Mouse (Mus musculus) heart, embryonic 15.5 days (tissue): Measurements from ENCODE around the gene Nat8f3. TPM values are rescaled to one million over a fixed set of nuclear protein-coding genes. Genes with fewer than 3 reads are reported as not detected.
"Not testable (repeated sequence)": the region's sequence is repeated elsewhere in the genome, so short reads cannot be mapped to it uniquely, and the experiment has no call there.

Source experiments
- ATAC-seq: fragments of 200-750 bp; cut with Nextera tagmentation; replicated peaks from 2 replicates; pipeline ENCODE4 v1.8.0; 2017; ENCODE audit warnings: low read depth, moderate TSS enrichment; ENCODE audit not compliant: insufficient number of reproducible peaks, insufficient read depth, low FRiP score
- H3K27ac ChIP-seq: fragments of 300-500 bp; sonication (generic); 2 replicates; pipeline ENCODE4 v1.5.1; 2015; ENCODE audit warnings: mild to moderate bottlenecking, inconsistent platforms
- H3K27me3 ChIP-seq: fragments of 300-500 bp; sonication (generic); 2 replicates; pipeline ENCODE4 v1.6.1; 2015; ENCODE audit warnings: inconsistent platforms
- H3K36me3 ChIP-seq: fragments of 300-500 bp; sonication (generic); 2 replicates; pipeline ENCODE4 v1.6.1; 2015; ENCODE audit warnings: mild to moderate bottlenecking, inconsistent platforms
- H3K4me1 ChIP-seq: fragments of 300-500 bp; sonication (generic); replicated peaks from 2 replicates; pipeline ENCODE4 v1.6.1; 2015; ENCODE audit warnings: inconsistent platforms
- H3K4me2 ChIP-seq: fragments of 300-500 bp; sonication (generic); 2 replicates; pipeline ENCODE4 v1.6.1; 2015; ENCODE audit warnings: inconsistent platforms, mild to moderate bottlenecking, moderate library complexity
- H3K4me3 ChIP-seq: fragments of 300-500 bp; sonication (generic); 2 replicates; pipeline ENCODE4 v1.5.1; 2015; ENCODE audit warnings: mild to moderate bottlenecking, inconsistent platforms
- H3K9ac ChIP-seq: fragments of 300-500 bp; sonication (generic); 2 replicates; pipeline ENCODE4 v1.6.1; 2015; ENCODE audit warnings: mild to moderate bottlenecking, inconsistent platforms
- H3K9me3 ChIP-seq: fragments of 300-500 bp; sonication (generic); replicated peaks from 2 replicates; pipeline ENCODE4 v1.6.1; 2016; ENCODE audit warnings: inconsistent platforms
- WGBS: fragments of 180-500 bp; shearing (Covaris S2); methylation state at CpG from one replicate; pipeline ENCODE4 v1.1.7; 2015; ENCODE audit warnings: mixed read lengths; 5-methylcytosine and 5-hydroxymethylcytosine counted together
- microRNA-seq: library from miRNA; unstranded; fragments of <30 nt; microRNA quantifications from one replicate; pipeline ENCODE4, GENCODE M21; 2016
- polyA plus RNA-seq: library from polyadenylated mRNA; unstranded; fragments of >200 nt; fragmentation: Nextera tagmentation; extraction: Ambion mirVana; gene quantifications from 2 replicates; pipeline ENCODE4 v1.2.1, GENCODE M21; 2015

Nat8f3 gene
- polyA plus RNA-seq, 1 experiment from 2014 or later, result not detected

- H3K36me3 ChIP-seq, ATAC-seq, H3K9me3 ChIP-seq, H3K9ac ChIP-seq, H3K27ac ChIP-seq, H3K27me3 ChIP-seq, H3K4me2 ChIP-seq, H3K4me1 ChIP-seq, H3K4me3 ChIP-seq: not testable (repeated sequence)
- WGBS, result 81% methylated on average over 5 of the region's 5 CpGs
These were observed 56.3 kb downstream of the Nat8f3 start for GRCm38 (mm10) chr6:85709206-85709605.

- not testable (repeated sequence) for H3K9ac ChIP-seq, H3K4me2 ChIP-seq, H3K27me3 ChIP-seq, H3K4me1 ChIP-seq, ATAC-seq, H3K36me3 ChIP-seq, H3K9me3 ChIP-seq, H3K4me3 ChIP-seq, H3K27ac ChIP-seq
- WGBS, result 70% methylated on average over 2 of the region's 4 CpGs
These were observed 63.6 kb downstream of the Nat8f3 start for GRCm38 (mm10) chr6:85701943-85702342.

Small RNA genes lying within 50 kb of the gene (microRNA-seq; reads per million reads assigned to microRNA genes)
- not detected for gene Gm27317
- gene Mir6375, result not detected

Other genes starting within 250 kb of the Nat8f3 start
- gene Alms1, start 178.2 kb downstream of the Nat8f3 start, polyA plus RNA-seq, result 1.9 and 2.4 TPM in 2 replicates
- gene Nat8f7, start 52.5 kb downstream of the Nat8f3 start, polyA plus RNA-seq, result not detected in 2 replicates
- not detected in 2 replicates for gene Nat8f6, start 55.2 kb upstream of the Nat8f3 start, polyA plus RNA-seq
- not detected in 2 replicates for gene Nat8f5, start 55.2 kb upstream of the Nat8f3 start, polyA plus RNA-seq
- gene Nat8, start 66.3 kb upstream of the Nat8f3 start, polyA plus RNA-seq, result not detected in 2 replicates
- gene Nat8f2, start 103.4 kb upstream of the Nat8f3 start, polyA plus RNA-seq, result not detected in 2 replicates
- 2.0 TPM in 2 replicates for gene Nat8f4, start 139.1 kb upstream of the Nat8f3 start, polyA plus RNA-seq
- gene Tprkb, start 146.1 kb upstream of the Nat8f3 start, polyA plus RNA-seq, result 20.7 and 23.3 TPM in 2 replicates
- gene Nat8f1, start 149.9 kb upstream of the Nat8f3 start, polyA plus RNA-seq, result 4.0 and 6.2 TPM in 2 replicates
- gene Dusp11, start 195.9 kb upstream of the Nat8f3 start, polyA plus RNA-seq, result 36.9 and 37.6 TPM in 2 replicates